Mouse (Mus musculus): ENCODE measurements around the gene Lap3. TPM values are rescaled to one million over a fixed set of nuclear protein-coding genes. Genes with fewer than 3 reads are reported as not detected.
A peak's percentile ranks its signal among the peaks of the same experiment; 100 is the strongest.

Gene Lap3
- polyA plus RNA-seq, 1 experiment = 65.3 TPM

DNA sequence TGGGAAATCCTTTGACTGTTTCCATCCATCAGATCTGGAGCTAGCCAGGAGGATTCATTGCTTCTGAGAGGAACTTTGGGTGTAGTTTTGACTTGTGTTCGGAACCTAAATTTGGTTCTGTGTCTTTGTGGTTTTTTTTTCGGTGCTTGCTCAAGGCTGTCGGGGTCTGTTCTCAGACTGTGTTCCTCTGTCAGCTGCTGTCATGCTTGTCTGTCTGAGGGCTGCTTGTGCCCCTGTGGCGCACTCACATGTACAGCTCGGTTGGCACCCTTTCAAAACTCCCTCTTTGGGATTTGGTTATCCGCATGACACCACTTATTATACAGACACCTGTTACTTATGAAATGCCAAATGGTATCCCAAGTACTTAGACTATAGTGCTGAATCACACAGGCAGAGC, 28.4 kb downstream of the Lap3 start:
- WGBS = 69% methylated on average over 6 of the region's 6 CpGs
- no peak overlapping the region for H3K27ac ChIP-seq (ENCODE audit: control insufficient read depth, insufficient read depth, low read depth, low read length, poor library complexity)
- TF ChIP-seq POLR2A (IDR thresholded peaks at IDR 0.05; ENCODE audit: borderline replicate concordance, control insufficient read depth, low read depth, low read length) (no peak), CTCF (IDR thresholded peaks at IDR 0.05; ENCODE audit: control insufficient read depth, insufficient read depth, low read length) (no peak)
- no peak overlapping the region for H3K4me3 ChIP-seq (replicated peaks; ENCODE audit: control insufficient read depth, low read depth, low read length)
- peaks cover 1% of the 10 kb centered on the region; the same call in 1 of the 2 replicates for H3K4me1 ChIP-seq (ENCODE audit: control insufficient read depth, insufficient read depth, low read length)

DNA sequence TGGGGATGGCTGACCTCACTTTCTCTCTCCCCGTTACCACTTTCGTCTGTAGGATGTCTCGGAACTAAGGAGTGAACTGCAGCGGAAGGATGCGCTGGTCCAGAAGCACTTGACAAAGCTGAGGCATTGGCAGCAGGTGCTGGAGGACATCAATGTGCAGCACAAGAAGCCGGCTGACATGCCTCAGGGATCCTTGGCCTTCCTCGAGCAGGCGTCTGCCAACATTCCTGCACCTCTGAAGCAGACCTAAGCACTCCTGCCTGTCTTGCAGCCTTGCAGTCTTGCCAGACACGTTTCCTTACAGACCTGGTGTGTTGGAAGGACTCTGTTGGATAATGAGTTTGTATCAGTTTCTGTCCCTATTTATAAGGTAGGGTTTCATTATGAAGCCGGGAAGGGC, 31.9 kb downstream of the Lap3 start:
- 90% methylated on average over 10 of the region's 10 CpGs for WGBS
- Histone ChIP-seq H3K27ac (ENCODE audit: control insufficient read depth, insufficient read depth, low read depth, low read length, poor library complexity) (no peak overlapping the region), H3K4me1 (ENCODE audit: control insufficient read depth, insufficient read depth, low read length) (peaks cover 1% of the 10 kb centered on the region; the same call in 1 of the 2 replicates), H3K4me3 (replicated peaks; ENCODE audit: control insufficient read depth, low read depth, low read length) (no peak overlapping the region)
- no peak for TF ChIP-seq POLR2A (IDR thresholded peaks at IDR 0.05; ENCODE audit: borderline replicate concordance, control insufficient read depth, low read depth, low read length)
- TF ChIP-seq CTCF (IDR thresholded peaks at IDR 0.05; ENCODE audit: control insufficient read depth, insufficient read depth, low read length) = no peak

DNA sequence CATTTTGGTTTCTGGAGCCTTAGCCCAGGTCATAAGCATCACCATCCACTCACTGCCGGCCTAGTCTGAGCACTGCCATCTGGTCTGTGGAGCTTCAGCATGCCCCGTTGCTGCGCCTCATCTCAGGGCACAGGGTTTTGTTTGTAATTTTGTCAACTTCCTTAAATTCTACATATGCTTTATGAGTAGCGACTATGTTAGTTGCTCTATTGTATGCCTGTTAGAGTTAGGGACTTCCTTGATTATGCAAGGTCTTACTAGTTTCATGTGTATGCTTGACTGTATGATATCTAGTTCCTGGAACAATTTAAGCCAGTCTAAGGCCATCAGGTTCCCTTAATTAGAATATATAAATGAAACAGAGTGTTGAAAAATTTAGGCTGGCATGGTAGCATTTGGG, 33.2 kb downstream of the Lap3 start:
- Histone ChIP-seq H3K27ac (ENCODE audit: control insufficient read depth, insufficient read depth, low read depth, low read length, poor library complexity) (no peak overlapping the region), H3K4me1 (ENCODE audit: control insufficient read depth, insufficient read depth, low read length) (no peaks in the 10 kb centered on the region; the same call in 1 of the 2 replicates), H3K4me3 (replicated peaks; ENCODE audit: control insufficient read depth, low read depth, low read length) (no peak overlapping the region)
- TF ChIP-seq POLR2A (IDR thresholded peaks at IDR 0.05; ENCODE audit: borderline replicate concordance, control insufficient read depth, low read depth, low read length) = no peak
- TF ChIP-seq CTCF (IDR thresholded peaks at IDR 0.05; ENCODE audit: control insufficient read depth, insufficient read depth, low read length) = no peak
- 69% methylated on average over 4 of the region's 4 CpGs for WGBS

DNA sequence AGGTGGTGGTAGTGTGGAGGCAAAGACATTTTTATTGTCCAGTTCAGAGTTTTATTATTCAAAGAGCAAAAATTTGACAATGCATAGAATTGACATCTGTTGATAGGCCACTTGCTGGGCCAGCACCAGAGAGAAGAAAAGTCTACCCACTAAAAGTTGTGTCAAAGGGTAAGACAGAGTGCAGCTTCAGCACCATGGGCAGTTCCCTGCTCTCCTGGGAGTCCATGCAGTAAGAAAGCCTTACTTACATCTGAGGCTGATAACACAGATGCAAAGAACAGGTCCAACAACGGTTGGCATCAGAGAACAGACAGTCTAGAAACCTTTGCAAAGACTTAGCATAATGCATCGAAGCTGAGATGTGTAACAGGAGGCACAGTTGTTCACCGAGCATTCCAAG, 36.5 kb downstream of the Lap3 start:
- Histone ChIP-seq H3K27ac (ENCODE audit: control insufficient read depth, insufficient read depth, low read depth, low read length, poor library complexity) (no peak overlapping the region), H3K4me3 (replicated peaks; ENCODE audit: control insufficient read depth, low read depth, low read length) (no peak overlapping the region), H3K4me1 (ENCODE audit: control insufficient read depth, insufficient read depth, low read length) (no peaks in the 10 kb centered on the region; the same call in 1 of the 2 replicates)
- TF ChIP-seq POLR2A (IDR thresholded peaks at IDR 0.05; ENCODE audit: borderline replicate concordance, control insufficient read depth, low read depth, low read length) (no peak), CTCF (IDR thresholded peaks at IDR 0.05; ENCODE audit: control insufficient read depth, insufficient read depth, low read length) (no peak)
- WGBS = 89% methylated on average over 3 of the region's 3 CpGs

DNA sequence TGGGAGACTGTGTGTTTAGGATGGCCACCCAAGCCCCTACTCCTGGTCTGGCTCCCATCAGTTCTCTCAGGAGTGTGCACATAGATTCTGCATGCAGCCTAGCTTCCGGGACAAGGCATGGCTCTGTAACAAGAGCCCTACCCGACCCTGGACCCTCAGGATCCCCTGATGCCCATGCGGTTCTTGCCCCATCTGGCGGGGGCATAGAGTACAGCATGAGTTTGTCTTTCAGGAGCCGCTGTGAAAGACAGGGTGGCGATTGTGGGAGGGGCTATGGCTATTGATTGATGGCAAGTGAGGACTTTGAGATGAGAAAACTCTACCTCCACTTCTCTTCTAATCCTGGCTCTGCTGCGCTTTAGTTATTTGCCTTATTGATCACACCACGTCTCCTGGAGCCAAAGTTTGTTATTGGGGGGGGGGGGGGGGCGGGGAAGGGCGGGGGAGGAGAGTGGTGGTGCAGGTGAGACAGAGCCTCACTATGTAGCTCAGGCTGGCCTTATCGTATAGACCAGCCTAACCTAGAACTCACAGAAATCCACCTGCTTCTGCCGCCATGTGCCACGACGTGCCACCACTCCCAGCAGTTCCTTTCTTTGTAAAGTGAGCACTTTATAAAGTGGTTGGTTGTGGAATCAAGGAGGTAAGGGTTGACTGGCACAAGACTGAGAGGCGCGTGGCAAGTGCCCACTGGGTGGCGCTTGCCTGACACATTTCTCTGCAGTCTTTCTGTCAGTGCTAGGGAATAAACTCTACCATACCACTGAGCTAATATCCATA, 41.3 kb downstream of the Lap3 start:
- TF ChIP-seq CTCF (IDR thresholded peaks at IDR 0.05; ENCODE audit: control insufficient read depth, insufficient read depth, low read length) = peak; percentile 48
- no peak for TF ChIP-seq POLR2A (IDR thresholded peaks at IDR 0.05; ENCODE audit: borderline replicate concordance, control insufficient read depth, low read depth, low read length)
- Histone ChIP-seq H3K27ac (ENCODE audit: control insufficient read depth, insufficient read depth, low read depth, low read length, poor library complexity) (no peak overlapping the region), H3K4me3 (replicated peaks; ENCODE audit: control insufficient read depth, low read depth, low read length) (no peak overlapping the region), H3K4me1 (ENCODE audit: control insufficient read depth, insufficient read depth, low read length) (no peaks in the 10 kb centered on the region)
- WGBS = 4% methylated on average over 17 of the region's 17 CpGs

DNA sequence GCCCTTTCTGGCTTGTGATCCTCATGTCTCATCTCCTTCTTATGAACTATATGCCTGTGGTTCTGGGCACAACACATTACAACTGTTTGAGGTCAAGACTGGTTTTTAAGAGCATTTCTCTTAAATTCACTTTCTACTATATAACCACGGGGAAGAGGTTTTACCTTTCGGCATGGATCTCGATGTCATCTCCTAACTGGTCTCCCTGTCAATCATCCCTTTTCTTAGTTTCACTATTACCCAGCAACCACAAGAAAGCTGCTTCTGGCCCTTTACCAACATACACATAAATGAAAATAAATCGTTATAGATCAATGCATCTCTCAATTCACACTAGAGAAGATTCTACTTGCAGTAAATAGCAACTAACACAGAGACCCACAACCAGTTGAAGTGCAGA, 42.0 kb downstream of the Lap3 start:
- 32% methylated on average over 4 of the region's 4 CpGs for WGBS

DNA sequence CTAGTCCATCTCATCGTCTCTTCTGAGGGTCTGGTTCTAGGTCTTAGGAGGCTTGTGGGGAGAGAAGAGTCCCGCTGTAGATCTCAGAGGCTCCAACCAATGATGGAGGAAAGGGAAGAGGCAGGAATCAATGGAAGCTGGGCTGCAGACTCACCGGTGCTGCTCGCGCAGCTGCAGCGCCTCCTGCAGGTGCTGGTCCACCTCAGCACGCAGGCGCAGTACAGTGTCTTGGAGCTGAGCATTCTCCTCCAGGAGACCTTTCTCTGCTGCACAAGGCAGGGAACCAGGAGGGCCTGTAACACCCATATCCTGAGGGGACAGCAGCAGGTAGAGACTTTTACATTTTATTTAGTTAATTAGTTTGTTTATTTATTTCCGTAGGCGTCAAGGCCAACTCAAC, 46.3 kb downstream of the Lap3 start:
- no peak overlapping the region for H3K4me3 ChIP-seq (replicated peaks; ENCODE audit: control insufficient read depth, low read depth, low read length)
- no peaks in the 10 kb centered on the region for H3K4me1 ChIP-seq (ENCODE audit: control insufficient read depth, insufficient read depth, low read length)
- no peak overlapping the region for H3K27ac ChIP-seq (ENCODE audit: control insufficient read depth, insufficient read depth, low read depth, low read length, poor library complexity)
- peak; percentile 33; the same call in 1 of the 2 replicates for TF ChIP-seq CTCF (IDR thresholded peaks at IDR 0.05; ENCODE audit: control insufficient read depth, insufficient read depth, low read length)
- no peak for TF ChIP-seq POLR2A (IDR thresholded peaks at IDR 0.05; ENCODE audit: borderline replicate concordance, control insufficient read depth, low read depth, low read length)
- WGBS = 63% methylated on average over 10 of the region's 10 CpGs

More for the DNA sequence above, 42.0 kb downstream of the Lap3 start:
- Histone ChIP-seq H3K4me3 (replicated peaks; ENCODE audit: control insufficient read depth, low read depth, low read length) (no peak overlapping the region), H3K27ac (ENCODE audit: control insufficient read depth, insufficient read depth, low read depth, low read length, poor library complexity) (no peak overlapping the region), H3K4me1 (ENCODE audit: control insufficient read depth, insufficient read depth, low read length) (no peaks in the 10 kb centered on the region)
- no peak for TF ChIP-seq CTCF (IDR thresholded peaks at IDR 0.05; ENCODE audit: control insufficient read depth, insufficient read depth, low read length)
- no peak for TF ChIP-seq POLR2A (IDR thresholded peaks at IDR 0.05; ENCODE audit: borderline replicate concordance, control insufficient read depth, low read depth, low read length)

DNA sequence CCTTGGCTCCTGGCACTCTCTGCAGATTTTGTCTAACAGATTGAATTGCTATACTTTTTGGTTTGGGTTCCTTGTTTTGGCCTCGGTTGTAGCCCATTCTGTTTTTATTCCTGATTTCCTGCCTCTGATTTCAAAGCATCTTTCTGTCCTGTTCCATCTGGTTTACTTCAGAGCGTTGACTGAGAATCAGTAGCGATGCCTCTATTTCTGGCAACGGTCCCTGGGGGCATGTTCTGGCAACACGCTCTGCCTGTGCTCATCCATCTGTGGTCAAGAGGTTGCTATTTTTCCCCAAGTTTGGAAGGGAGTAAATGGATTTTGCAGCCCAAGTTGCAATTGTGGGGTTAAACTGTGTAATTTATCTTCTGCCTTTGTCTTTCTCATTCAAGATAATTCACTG, 50.2 kb downstream of the Lap3 start:
- H3K27ac ChIP-seq (ENCODE audit: control insufficient read depth, insufficient read depth, low read depth, low read length, poor library complexity) = no peak overlapping the region
- TF ChIP-seq CTCF (IDR thresholded peaks at IDR 0.05; ENCODE audit: control insufficient read depth, insufficient read depth, low read length) = no peak
- TF ChIP-seq POLR2A (IDR thresholded peaks at IDR 0.05; ENCODE audit: borderline replicate concordance, control insufficient read depth, low read depth, low read length) = no peak
- H3K4me3 ChIP-seq (replicated peaks; ENCODE audit: control insufficient read depth, low read depth, low read length) = no peak overlapping the region
- 67% methylated on average over 5 of the region's 5 CpGs for WGBS
- no peaks in the 10 kb centered on the region for H3K4me1 ChIP-seq (ENCODE audit: control insufficient read depth, insufficient read depth, low read length)

All from bone marrow, adult 2 months (tissue).